Mouse (Mus musculus): ENCODE measurements around the gene Apba1.

GRCm38 (mm10) chr19:23781968-23782367 lies 23.3 kb downstream of the Apba1 start:
- TF ChIP-seq POLR2A (IDR thresholded peaks at IDR 0.05; ENCODE audit: extremely low read depth, insufficient read depth, low read length) (no peak), CTCF (IDR thresholded peaks at IDR 0.05; ENCODE audit: low read depth, low read length) (no peak)

All from liver, adult 2 months (tissue).